Mouse (Mus musculus) adrenal gland, adult 8-10 months (tissue): ENCODE results near the gene Svs3b. TPM values are rescaled to one million over a fixed set of nuclear protein-coding genes. Genes with fewer than 3 reads are reported as not detected.
"Not testable (repeated sequence)": the region's sequence is repeated elsewhere in the genome, so short reads cannot be mapped to it uniquely, and the experiment has no call there.

Experiments used
- DNase-seq: peaks from one replicate; pipeline ENCODE4 v3.0.0; 2022
- total RNA-seq, 4 experiments: library from RNA; stranded (reverse); gene quantifications; 2 replicates each; pipeline ENCODE4 v1.2.4; 2022

Svs3b gene
- not detected for total RNA-seq

- DNase-seq = not testable (repeated sequence)
These were observed at the start of gene Svs3b for GRCm38 (mm10) chr2:164256540-164256939. Svs3b (minus strand) TSS chr2:164256640.

- not testable (repeated sequence) for DNase-seq
These were observed 32.5 kb upstream of the Svs3b start, which contains the start of gene Svs3a for GRCm38 (mm10) chr2:164288968-164289367. Svs3a (plus strand) TSS chr2:164289268.

- no peak for DNase-seq
These were observed 21.9 kb upstream of the Svs3b start, which contains the start of gene Svs4 for GRCm38 (mm10) chr2:164278359-164278758. Svs4 (minus strand) TSS chr2:164278459.

- no peak for DNase-seq
These were observed 18.1 kb downstream of the Svs3b start, which contains the start of gene Svs2 for GRCm38 (mm10) chr2:164238366-164238765. Svs2 (minus strand) TSS chr2:164238466.

GRCm38 (mm10) chr2:164232671-164233070 is 23.8 kb downstream of the Svs3b start:
- DNase-seq = no peak

GRCm38 (mm10) chr2:164228361-164229070 is 27.9 kb downstream of the Svs3b start:
- peak; percentile 48 for DNase-seq

- no peak for DNase-seq
These were observed 34.9 kb downstream of the Svs3b start, which contains the start of gene Wfdc15b for GRCm38 (mm10) chr2:164221522-164221921. Wfdc15b (minus strand) TSS chr2:164221660.

GRCm38 (mm10) chr2:164219295-164219694 is 37.1 kb downstream of the Svs3b start:
- no peak for DNase-seq

GRCm38 (mm10) chr2:164212711-164213110 is 43.7 kb downstream of the Svs3b start:
- DNase-seq = no peak

GRCm38 (mm10) chr2:164210892-164211291 is 45.5 kb downstream of the Svs3b start:
- no peak for DNase-seq

- DNase-seq = no peak
These were observed 49.8 kb downstream of the Svs3b start for GRCm38 (mm10) chr2:164206676-164207075.

GRCm38 (mm10) chr2:164206011-164206410 is 50.4 kb downstream of the Svs3b start:
- DNase-seq = not testable (repeated sequence)

Other genes with a start within 250 kb of the Svs3b start
- gene Pabpc1l, start 231.2 kb downstream of the Svs3b start, total RNA-seq = 1 to 10 TPM in 3 of 4 experiments, under 1 TPM in 1; 0.56 to 2.2 (median 1.3) TPM
- gene Stk4, start 186.3 kb downstream of the Svs3b start, total RNA-seq = 10 to 100 TPM; 27.4 to 38.9 (median 36.4) TPM
- 10 to 100 TPM; 44.9 to 54.8 (median 45.7) TPM for gene Tomm34, start 185.5 kb downstream of the Svs3b start, total RNA-seq
- under 1 TPM in 1 of 4 experiments, not detected in 3; 0.14 TPM for gene Kcns1, start 85.5 kb downstream of the Svs3b start, total RNA-seq
- gene Wfdc5, start 73.9 kb downstream of the Svs3b start, total RNA-seq = not detected
- 1 to 10 TPM in 1 of 4 experiments, under 1 TPM in 2, not detected in 1; 0.40 to 4.7 (median 0.67) TPM for gene Wfdc12, start 66.0 kb downstream of the Svs3b start, total RNA-seq
- gene Wfdc15a, start 56.5 kb downstream of the Svs3b start, total RNA-seq = not detected
- not detected for gene Wfdc15b, start 35.0 kb downstream of the Svs3b start, total RNA-seq
- not detected for gene Svs2, start 18.2 kb downstream of the Svs3b start, total RNA-seq
- gene Svs4, start 21.8 kb upstream of the Svs3b start, total RNA-seq = not detected
- not detected for gene Svs3a, start 32.6 kb upstream of the Svs3b start, total RNA-seq
- gene Svs6, start 60.1 kb upstream of the Svs3b start, total RNA-seq = not detected
- 1 to 10 TPM in 3 of 4 experiments, under 1 TPM in 1; 0.51 to 2.4 (median 2.3) TPM for gene Svs5, start 76.1 kb upstream of the Svs3b start, total RNA-seq
- gene Slpi, start 132.5 kb upstream of the Svs3b start, total RNA-seq = 10 to 100 TPM in 3 of 4 experiments, 1 to 10 TPM in 1; 8.5 to 24.2 (median 22.2) TPM
- gene Rbpjl, start 146.5 kb upstream of the Svs3b start, total RNA-seq = not detected
- gene Matn4, start 148.5 kb upstream of the Svs3b start, total RNA-seq = under 1 TPM; 0.38 to 0.81 (median 0.67) TPM
- 100 to 1,000 TPM in 2 of 4 experiments, 10 to 100 TPM in 2; 89.0 to 114 (median 105) TPM for gene Sdc4, start 187.2 kb upstream of the Svs3b start, total RNA-seq
- 10 to 100 TPM; 26.2 to 34.8 (median 30.9) TPM for gene Sys1, start 200.3 kb upstream of the Svs3b start, total RNA-seq
- 1 to 10 TPM in 3 of 4 experiments, not detected in 1; 2.3 to 7.3 (median 4.6) TPM for gene Gm20458, start 204.3 kb upstream of the Svs3b start, total RNA-seq
- gene Trp53tg5, start 217.1 kb upstream of the Svs3b start, total RNA-seq = not detected
- 10 to 100 TPM in 2 of 4 experiments, 1 to 10 TPM in 2; 5.4 to 18.3 (median 11.6) TPM for gene Dbndd2, start 229.5 kb upstream of the Svs3b start, total RNA-seq
- gene Pigt, start 240.9 kb upstream of the Svs3b start, total RNA-seq = 10 to 100 TPM; 75.7 to 93.8 (median 88.6) TPM